Mouse (Mus musculus) bone marrow, adult 2 months (tissue): ENCODE measurements around the gene Gm10188.

Experiments
- CTCF ChIP-seq: fragments of 200-500 bp; IDR thresholded peaks from 2 replicates; pipeline ENCODE4 v1.5.1; 2011; ENCODE audit warnings: low read length, control low read depth; ENCODE audit not compliant: control insufficient read depth, insufficient read depth
- POLR2A ChIP-seq: fragments of 200-500 bp; IDR thresholded peaks from 2 replicates; pipeline ENCODE4 v1.6.1; 2011; ENCODE audit warnings: low read depth, mild to moderate bottlenecking, control low read depth, low read length, borderline replicate concordance; ENCODE audit not compliant: control insufficient read depth

- TF ChIP-seq CTCF (no peak), POLR2A (no peak)
Measured at GRCm38 (mm10) chr1:132189231-132189630, 40.3 kb downstream of the Gm10188 start.
